Mouse (Mus musculus) MEL (cell line): Measurements from ENCODE around the gene Atg5. TPM values are rescaled to one million over a fixed set of nuclear protein-coding genes. Genes with fewer than 3 reads are reported as not detected.

Experiments used
- DNase-seq: peaks from one replicate; pipeline ENCODE4 v3.0.0; 2011; ENCODE audit warnings: low read depth, low spot score
- H3K27ac ChIP-seq: 2 replicates; pipeline ENCODE4 v1.5.1; 2012; ENCODE audit warnings: low read depth, mild to moderate bottlenecking, control low read depth, low read length, moderate library complexity; ENCODE audit not compliant: control insufficient read depth
- H3K27me3 ChIP-seq, 2 experiments: fragments of 150-350 bp in 1 of 2; sonication (generic) in 1 of 2; 2 replicates each; pipeline ENCODE4 v1.6.1; 2012; ENCODE audit warnings: low read length in 2 of 2, mild to moderate bottlenecking in 2 of 2, improper control_type of control experiment in 1 of 2, moderate library complexity in 1 of 2; ENCODE audit not compliant: insufficient read depth in 2 of 2, control insufficient read depth in 1 of 2
- H3K36me3 ChIP-seq, 2 experiments: 2 replicates each; pipeline ENCODE4 v1.6.1; 2012 to 2014; ENCODE audit warnings: low read length in 2 of 2, improper control_type of control experiment in 1 of 2, inconsistent platforms in 1 of 2, mild to moderate bottlenecking in 1 of 2; ENCODE audit not compliant: insufficient read depth in 2 of 2, control insufficient read depth in 1 of 2
- H3K4me1 ChIP-seq, 2 experiments: fragments of 150-350 bp in 1 of 2; sonication (generic) in 1 of 2; 2 replicates each; pipeline ENCODE4 v1.6.1; 2012; ENCODE audit warnings: low read length in 2 of 2, improper control_type of control experiment in 1 of 2, mild to moderate bottlenecking in 1 of 2; ENCODE audit not compliant: insufficient read depth in 2 of 2, control insufficient read depth in 1 of 2
- H3K4me3 ChIP-seq, 2 experiments: fragments of 150-350 bp in 1 of 2; sonication (generic) in 1 of 2; 2 replicates each; pipeline ENCODE4 v1.5.1; 2012; ENCODE audit warnings: low read depth in 2 of 2, low read length in 2 of 2, mild to moderate bottlenecking in 2 of 2, moderate library complexity in 2 of 2, control low read depth in 1 of 2, improper control_type of control experiment in 1 of 2; ENCODE audit not compliant: control insufficient read depth in 1 of 2, insufficient read depth in 1 of 2
- H3K79me2 ChIP-seq: 2 replicates; pipeline ENCODE4 v1.6.1; 2012; ENCODE audit warnings: mild to moderate bottlenecking, low read length, moderate library complexity; ENCODE audit not compliant: control insufficient read depth, poor library complexity, insufficient read depth
- H3K9ac ChIP-seq: 2 replicates; pipeline ENCODE4 v1.6.1; 2012; ENCODE audit warnings: low read depth, mild to moderate bottlenecking, control low read depth, low read length, moderate library complexity; ENCODE audit not compliant: control insufficient read depth, poor library complexity, severe bottlenecking
- H3K9me3 ChIP-seq: fragments of 150-350 bp; sonication (generic); replicated peaks from 2 replicates; pipeline ENCODE4 v1.6.1; 2012; ENCODE audit warnings: mild to moderate bottlenecking, low read length, improper control_type of control experiment, moderate library complexity; ENCODE audit not compliant: insufficient read depth
- BHLHE40 ChIP-seq: IDR thresholded peaks from 2 replicates; pipeline ENCODE4 v1.6.1; 2012; ENCODE audit warnings: low read depth, mild to moderate bottlenecking, inconsistent platforms, low read length, improper control_type of control experiment, borderline replicate concordance
- CHD1 ChIP-seq: IDR thresholded peaks from 2 replicates; pipeline ENCODE4 v1.6.1; 2012; ENCODE audit warnings: low read depth, mild to moderate bottlenecking, inconsistent platforms, low read length, improper control_type of control experiment
- CHD2 ChIP-seq: IDR thresholded peaks from 2 replicates; pipeline ENCODE4 v1.6.1; 2011; ENCODE audit warnings: low read length, improper control_type of control experiment
- CTCF ChIP-seq, 3 experiments: IDR thresholded peaks in 2 of 3; conservative IDR thresholded peaks in 1 of 3; 2 replicates each; pipeline ENCODE4 v1.5.1; 2011 to 2012; ENCODE audit warnings: low read length in 3 of 3, low read depth in 2 of 3, mild to moderate bottlenecking in 2 of 3, improper control_type of control experiment in 1 of 3, inconsistent platforms in 1 of 3, mixed read lengths in 1 of 3, moderate library complexity in 1 of 3; ENCODE audit not compliant: control insufficient read depth in 1 of 3, insufficient read depth in 1 of 3, poor library complexity in 1 of 3, severe bottlenecking in 1 of 3
- E2F4 ChIP-seq: IDR thresholded peaks from 2 replicates; pipeline ENCODE4 v1.6.1; 2011; ENCODE audit warnings: low read depth, low read length, improper control_type of control experiment, borderline replicate concordance
- ELF1 ChIP-seq: IDR thresholded peaks from 2 replicates; pipeline ENCODE4 v1.6.1; 2014; ENCODE audit warnings: low read depth, mild to moderate bottlenecking, inconsistent platforms, low read length, improper control_type of control experiment, moderate library complexity
- EP300 ChIP-seq, 2 experiments: IDR thresholded peaks; 2 replicates each; pipeline ENCODE4 v1.6.1; 2011; ENCODE audit warnings: improper control_type of control experiment in 2 of 2, low read length in 2 of 2, low read depth in 1 of 2, mild to moderate bottlenecking in 1 of 2
- ETS1 ChIP-seq: IDR thresholded peaks from 2 replicates; pipeline ENCODE4 v1.6.1; 2012; ENCODE audit warnings: low read depth, mild to moderate bottlenecking, inconsistent platforms, low read length, improper control_type of control experiment, moderate library complexity
- GABPA ChIP-seq: IDR thresholded peaks from 2 replicates; pipeline ENCODE4 v1.6.1; 2012; ENCODE audit warnings: low read depth, mild to moderate bottlenecking, inconsistent platforms, low read length, improper control_type of control experiment, moderate library complexity
- HCFC1 ChIP-seq: IDR thresholded peaks from 2 replicates; pipeline ENCODE4 v1.6.1; 2012; ENCODE audit warnings: low read depth, mild to moderate bottlenecking, inconsistent platforms, low read length, improper control_type of control experiment, moderate library complexity
- KAT2A ChIP-seq: conservative IDR thresholded peaks from 2 replicates; pipeline ENCODE4 v1.6.1; 2012; ENCODE audit warnings: low read depth, low read length, improper control_type of control experiment, inconsistent platforms
- MAFK ChIP-seq: IDR thresholded peaks from 2 replicates; pipeline ENCODE4 v1.6.1; 2011; ENCODE audit warnings: low read depth, mild to moderate bottlenecking, low read length, improper control_type of control experiment, borderline replicate concordance
- MAZ ChIP-seq: IDR thresholded peaks from 2 replicates; pipeline ENCODE4 v1.6.1; 2012; ENCODE audit warnings: low read depth, mild to moderate bottlenecking, inconsistent platforms, low read length, improper control_type of control experiment
- MEF2A ChIP-seq: IDR thresholded peaks from 2 replicates; pipeline ENCODE4 v1.6.1; 2014; ENCODE audit warnings: low read depth, mild to moderate bottlenecking, inconsistent platforms, low read length, improper control_type of control experiment; ENCODE audit not compliant: poor library complexity, insufficient replicate concordance, severe bottlenecking; ENCODE audit errors: extremely low read depth
- MYC ChIP-seq: IDR thresholded peaks from 2 replicates; pipeline ENCODE4 v1.6.1; 2011; ENCODE audit warnings: low read depth, mild to moderate bottlenecking, low read length, improper control_type of control experiment, moderate library complexity
- NELFE ChIP-seq: IDR thresholded peaks from 2 replicates; pipeline ENCODE4 v1.6.1; 2011; ENCODE audit warnings: low read depth, low read length, improper control_type of control experiment
- POLR2AphosphoS2 ChIP-seq: IDR thresholded peaks from 2 replicates; pipeline ENCODE4 v1.6.1; 2011; ENCODE audit warnings: low read length, improper control_type of control experiment
- POLR2AphosphoS5 ChIP-seq: IDR thresholded peaks from 2 replicates; pipeline ENCODE4 v1.6.1; 2012; ENCODE audit warnings: low read depth, borderline replicate concordance, mild to moderate bottlenecking, inconsistent platforms, low read length, moderate library complexity, mixed read lengths
- RAD21 ChIP-seq: IDR thresholded peaks from 2 replicates; pipeline ENCODE4 v1.6.1; 2011; ENCODE audit warnings: mild to moderate bottlenecking, low read depth, low read length, improper control_type of control experiment
- RCOR1 ChIP-seq: IDR thresholded peaks from 2 replicates; pipeline ENCODE4 v1.6.1; 2012; ENCODE audit warnings: low read depth, mild to moderate bottlenecking, inconsistent platforms, low read length, improper control_type of control experiment
- SIN3A ChIP-seq: IDR thresholded peaks from 2 replicates; pipeline ENCODE4 v1.6.1; 2012; ENCODE audit warnings: low read length, improper control_type of control experiment, inconsistent platforms
- SMC3 ChIP-seq: IDR thresholded peaks from 2 replicates; pipeline ENCODE4 v1.6.1; 2011; ENCODE audit warnings: low read depth, low read length, improper control_type of control experiment
- TAL1 ChIP-seq: IDR thresholded peaks from 2 replicates; pipeline ENCODE4 v1.6.1; 2012; ENCODE audit warnings: mild to moderate bottlenecking, inconsistent platforms, low read length, moderate library complexity, mixed read lengths
- TCF12 ChIP-seq: IDR thresholded peaks from 2 replicates; pipeline ENCODE4 v1.6.1; 2014; ENCODE audit warnings: low read depth, mild to moderate bottlenecking, inconsistent platforms, low read length, improper control_type of control experiment, moderate library complexity
- USF1 ChIP-seq: IDR thresholded peaks from 2 replicates; pipeline ENCODE4 v1.6.1; 2014; ENCODE audit warnings: low read depth, mild to moderate bottlenecking, inconsistent platforms, low read length, improper control_type of control experiment, moderate library complexity
- USF2 ChIP-seq, 2 experiments: IDR thresholded peaks; 2 replicates each; pipeline ENCODE4 v1.6.1; 2011 to 2012; ENCODE audit warnings: improper control_type of control experiment in 2 of 2, low read length in 2 of 2, borderline replicate concordance in 1 of 2, inconsistent platforms in 1 of 2, low read depth in 1 of 2, mild to moderate bottlenecking in 1 of 2; ENCODE audit not compliant: insufficient read depth in 1 of 2
- ZC3H11A ChIP-seq: IDR thresholded peaks from 2 replicates; pipeline ENCODE4 v1.6.1; 2012; ENCODE audit warnings: low read depth, mild to moderate bottlenecking, inconsistent platforms, low read length, improper control_type of control experiment
- ZKSCAN1 ChIP-seq: IDR thresholded peaks from 2 replicates; pipeline ENCODE4 v1.6.1; 2012; ENCODE audit warnings: low read depth, mild to moderate bottlenecking, inconsistent platforms, low read length, improper control_type of control experiment, moderate library complexity
- ZMIZ1 ChIP-seq: IDR thresholded peaks from 2 replicates; pipeline ENCODE4 v1.6.1; 2012; ENCODE audit warnings: low read depth, mild to moderate bottlenecking, inconsistent platforms, low read length, improper control_type of control experiment, moderate library complexity
- ZNF384 ChIP-seq: IDR thresholded peaks from 2 replicates; pipeline ENCODE4 v1.6.1; 2012; ENCODE audit warnings: low read depth, mild to moderate bottlenecking, inconsistent platforms, low read length, improper control_type of control experiment
- polyA plus RNA-seq, 2 experiments: library from polyadenylated mRNA; stranded (reverse) in 1 of 2; unstranded in 1 of 2; fragments of >175 nt in 1 of 2; fragments of >200 nt in 1 of 2; gene quantifications; 2 replicates each; pipeline versions ENCODE4 v1.2.1 to v1.2.4; 2012; ENCODE audit warnings: low replicate concordance in 2 of 2, low read depth in 1 of 2; ENCODE audit not compliant: insufficient read length in 2 of 2, insufficient read depth in 1 of 2, missing spikeins in 1 of 2
- total RNA-seq: library from RNA; depleted of rRNA; stranded (reverse); fragments of 300-350 nt; gene quantifications from 2 replicates; pipeline ENCODE4 v1.2.3, GENCODE M21; 2012

Gene Atg5
- total and polyA plus RNA-seq, 3 experiments, result 28.8 to 30.2 TPM; not detected in 1

DNA sequence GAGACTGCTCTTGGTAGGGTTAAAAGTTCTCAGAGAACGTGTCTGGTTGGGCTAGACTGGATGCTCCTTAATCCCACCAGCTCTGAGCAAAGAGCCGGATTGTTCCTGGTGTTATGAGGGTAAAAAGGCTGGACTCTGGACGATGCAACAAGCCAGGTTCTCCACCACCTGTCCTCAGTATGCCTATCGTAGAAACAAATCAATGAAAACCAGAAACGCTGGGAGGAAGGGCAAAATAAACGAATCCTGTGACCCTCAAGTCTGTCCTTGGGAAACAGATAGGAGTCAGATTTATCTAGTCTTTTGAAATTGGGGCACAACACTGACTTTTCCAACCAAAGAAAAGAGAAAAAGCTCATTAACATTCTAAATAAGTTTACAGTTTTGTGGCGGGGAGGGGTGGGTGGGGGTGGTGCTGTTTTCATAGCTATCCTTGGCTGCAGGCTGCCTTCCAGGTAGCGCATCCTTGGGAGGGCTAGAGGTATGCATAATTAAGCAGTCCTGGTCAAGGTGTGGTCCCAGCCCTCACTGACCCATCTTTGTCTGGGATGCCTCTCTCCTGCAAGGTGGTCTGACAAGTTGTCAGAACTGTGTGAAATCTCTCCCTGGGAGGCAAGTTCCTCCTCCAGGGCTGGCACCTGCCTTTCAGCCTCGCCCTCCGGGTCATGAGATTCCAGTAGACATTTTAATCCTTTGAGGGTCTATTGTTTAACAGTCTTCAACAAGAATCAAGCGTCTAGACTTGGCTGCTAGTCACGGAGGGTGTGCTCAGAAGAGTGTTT is 123.5 kb downstream of the Atg5 start:
- DNase-seq, result no peak
- no peak for TF ChIP-seq CHD1
- TF ChIP-seq ZMIZ1, result no peak
- no peak for TF ChIP-seq E2F4
- TF ChIP-seq MAZ, result no peak
- no peak for TF ChIP-seq RCOR1
- TF ChIP-seq ELF1, result no peak
- no peak for TF ChIP-seq KAT2A
- TF ChIP-seq ZNF384, result no peak
- no peak for TF ChIP-seq EP300 (IDR thresholded peaks at IDR 0.05; ENCODE audit: low read depth in 1 of 2, low read length in 2 of 2)
- TF ChIP-seq USF2 (IDR thresholded peaks at IDR 0.05; ENCODE audit: borderline replicate concordance in 1 of 2, insufficient read depth in 1 of 2, low read depth in 1 of 2, low read length in 2 of 2), result no peak
- no peak for TF ChIP-seq HCFC1
- TF ChIP-seq TCF12, result no peak
- no peak for TF ChIP-seq CTCF (IDR thresholded peaks at IDR 0.05 in 2 of 3, conservative IDR thresholded peaks at IDR 0.05 in 1 of 3; ENCODE audit: control insufficient read depth in 1 of 3, insufficient read depth in 1 of 3, low read depth in 2 of 3, low read length in 3 of 3, poor library complexity in 1 of 3, severe bottlenecking in 1 of 3)
- no peak for TF ChIP-seq BHLHE40
- no peak for TF ChIP-seq ZC3H11A
- TF ChIP-seq USF1, result no peak
- TF ChIP-seq SIN3A, result no peak
- TF ChIP-seq POLR2AphosphoS2, result no peak
- TF ChIP-seq, all 39 proteins: peak for 0
- no peaks in the 10 kb centered on the region for H3K9me3 ChIP-seq
- no peak overlapping the region for H3K4me3 ChIP-seq
- no peaks in the 10 kb centered on the region for H3K79me2 ChIP-seq
- H3K9ac ChIP-seq, result no peak overlapping the region
- no peak overlapping the region for H3K27ac ChIP-seq
- no peaks in the 10 kb centered on the region for H3K36me3 ChIP-seq
- no peaks in the 10 kb centered on the region for H3K27me3 ChIP-seq
- H3K4me1 ChIP-seq, result no peaks in the 10 kb centered on the region

DNA sequence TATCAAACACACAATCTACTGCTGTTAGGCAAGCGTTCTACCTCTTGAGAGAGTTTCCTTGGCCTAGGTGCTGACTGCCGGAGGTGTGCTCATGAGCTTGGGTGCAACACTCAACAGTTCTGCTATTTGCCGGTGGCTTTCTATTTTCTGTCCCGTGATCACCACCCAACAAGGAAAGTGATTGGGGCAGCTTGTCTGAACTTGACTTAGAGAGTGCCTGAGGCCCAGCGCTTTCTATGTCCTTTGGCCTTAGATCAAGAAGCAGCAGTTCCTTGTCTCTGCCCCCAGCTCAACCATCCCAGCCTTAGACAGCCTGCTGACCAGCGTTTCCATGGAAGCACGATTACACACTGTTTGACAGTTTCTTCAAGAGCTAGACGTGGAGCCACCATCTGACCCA is 124.7 kb downstream of the Atg5 start:
- no peaks in the 10 kb centered on the region for H3K4me1 ChIP-seq
- no peak overlapping the region for H3K9ac ChIP-seq
- no peaks in the 10 kb centered on the region for H3K36me3 ChIP-seq
- TF ChIP-seq MAFK, result no peak
- TF ChIP-seq ZC3H11A, result no peak
- no peak for TF ChIP-seq ZMIZ1
- no peak for TF ChIP-seq KAT2A
- TF ChIP-seq POLR2AphosphoS5, result no peak
- no peak for TF ChIP-seq POLR2AphosphoS2
- no peak for TF ChIP-seq ETS1
- TF ChIP-seq E2F4, result no peak
- no peak for TF ChIP-seq USF2 (IDR thresholded peaks at IDR 0.05; ENCODE audit: borderline replicate concordance in 1 of 2, insufficient read depth in 1 of 2, low read depth in 1 of 2, low read length in 2 of 2)
- TF ChIP-seq ZKSCAN1, result no peak
- no peak for TF ChIP-seq TCF12
- TF ChIP-seq CHD2, result no peak
- TF ChIP-seq SMC3, result no peak
- no peak for TF ChIP-seq NELFE
- no peak for TF ChIP-seq RAD21
- TF ChIP-seq TAL1, result no peak
- TF ChIP-seq GABPA, result no peak
- TF ChIP-seq MEF2A, result no peak
- no peak for TF ChIP-seq MYC
- no peak for TF ChIP-seq MAZ
- no peak overlapping the region for H3K27ac ChIP-seq
- H3K79me2 ChIP-seq, result no peaks in the 10 kb centered on the region
- H3K27me3 ChIP-seq, result no peaks in the 10 kb centered on the region
- no peak for DNase-seq
- no peaks in the 10 kb centered on the region for H3K9me3 ChIP-seq
- H3K4me3 ChIP-seq, result no peak overlapping the region
